ENCODE assay signal across 9 mouse cellular contexts in the genomic region with DNA sequence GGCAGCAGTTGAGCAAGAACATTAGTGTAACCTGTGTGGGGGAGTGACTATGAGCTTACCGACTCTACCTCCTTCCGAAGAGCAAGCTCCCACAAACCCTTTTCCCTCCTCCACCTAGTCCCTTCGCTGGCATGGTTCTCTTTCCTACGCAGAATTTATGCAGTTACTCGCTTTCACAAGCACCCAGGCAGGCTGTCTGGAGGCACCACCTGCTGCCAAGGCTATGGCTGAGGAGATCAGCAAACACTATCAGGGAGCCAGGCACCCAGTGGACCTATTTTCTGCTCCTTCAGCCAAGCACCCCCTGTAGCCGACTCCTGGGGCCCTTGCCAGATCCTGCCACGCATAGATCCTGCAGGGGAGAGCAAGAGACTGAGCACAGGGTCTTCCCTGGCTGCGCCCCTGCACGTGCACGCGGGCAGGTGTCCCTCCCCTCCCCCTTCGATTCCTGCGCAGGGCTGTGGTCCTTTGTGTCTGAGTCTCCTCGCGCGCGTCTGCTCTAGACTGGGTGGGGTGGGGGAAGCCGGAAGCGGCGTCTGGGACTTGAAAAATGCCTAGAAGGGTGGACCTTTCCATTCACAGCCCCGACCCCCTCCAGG.
DNase-seq lines count a peak whose midpoint lies in the region; ATAC-seq and TF ChIP-seq lines count a peak whose summit lies in the region.
"Had no signal": no experiment of that assay in that cellular context is flagged by ENCODE, and none has a peak within 500 bp of the region (broad histone marks: within the 10 kb centered on the region; RNA-seq: fewer than 3 reads in every experiment).

No protein-coding gene starts in this region.

- 2% methylated on average over 21 of the region's 21 CpGs for WGBS in embryonic facial prominence, embryonic 12.5 days
- under 1% methylated on average over 21 of the region's 21 CpGs for WGBS in midbrain, embryonic 12.5 days
- WGBS in stomach, postnatal 0 days = 5% methylated on average over 21 of the region's 21 CpGs

- H3K9ac ChIP-seq in embryonic facial prominence, embryonic 12.5 days = peak overlapping the region; percentile 60
- peak overlapping the region; percentile 72 for H3K9ac ChIP-seq in midbrain, embryonic 12.5 days (replicated peaks)
- H3K9ac ChIP-seq in stomach, postnatal 0 days (ENCODE audit: low read length) = peak overlapping the region; percentile 58

- H3K4me2 ChIP-seq in embryonic facial prominence, embryonic 12.5 days (replicated peaks) = peak overlapping the region; percentile 52
- H3K4me2 ChIP-seq in midbrain, embryonic 12.5 days (replicated peaks) = peak overlapping the region; percentile 73
- H3K4me2 ChIP-seq in stomach, postnatal 0 days (replicated peaks; ENCODE audit: low read depth) = peak overlapping the region; percentile 75

- H3K4me1 ChIP-seq in embryonic facial prominence, embryonic 12.5 days = peaks cover 61% of the 10 kb centered on the region
- peaks cover 55% of the 10 kb centered on the region for H3K4me1 ChIP-seq in midbrain, embryonic 12.5 days
- 0 out of 2 replicates have a peak, but pooled peaks cover 5% of the 10 kb centered on the region for H3K4me1 ChIP-seq in stomach, postnatal 0 days (replicated peaks; ENCODE audit: control insufficient read depth, insufficient read depth)

- H3K9me3 ChIP-seq in embryonic facial prominence, embryonic 12.5 days = no peaks in the 10 kb centered on the region
- no peaks in the 10 kb centered on the region for H3K9me3 ChIP-seq in midbrain, embryonic 12.5 days
- H3K9me3 ChIP-seq in stomach, postnatal 0 days (ENCODE audit: control insufficient read depth, low read length) = no peaks in the 10 kb centered on the region

- H3K4me3 ChIP-seq in embryonic facial prominence, embryonic 12.5 days = peak overlapping the region; percentile 17
- peak overlapping the region; percentile 40 for H3K4me3 ChIP-seq in midbrain, embryonic 12.5 days
- peak overlapping the region; percentile 38 for H3K4me3 ChIP-seq in stomach, postnatal 0 days (ENCODE audit: low read depth, low read length)

- TF ChIP-seq CTCF in stomach, postnatal 0 days (IDR thresholded peaks at IDR 0.05; ENCODE audit: low read depth) = 0 out of 2 replicates have a peak, but pooled peaks have one; percentile 9

- peak; percentile 78 for ATAC-seq in embryonic facial prominence, embryonic 12.5 days (ENCODE audit: insufficient number of reproducible peaks, insufficient read depth, low FRiP score, low TSS enrichment)
- ATAC-seq in hematopoietic stem cell, adult 5-6 weeks (replicated peaks in 1 of 2; ENCODE audit: insufficient read depth in 1 of 2, low FRiP score in 2 of 2, low TSS enrichment in 1 of 2, low read depth in 1 of 2, poor library complexity in 2 of 2, severe bottlenecking in 2 of 2) = peak; percentile 17 to 46; a peak in 2 of 4 replicates
- peak; percentile 86 for ATAC-seq in midbrain, embryonic 12.5 days (ENCODE audit: low FRiP score, low read depth)
- peak; percentile 78 for ATAC-seq in stomach, postnatal 0 days (ENCODE audit: low FRiP score, low TSS enrichment)
- ATAC-seq: Patski had no signal

- no peaks in the 10 kb centered on the region for H3K36me3 ChIP-seq in embryonic facial prominence, embryonic 12.5 days
- no peaks in the 10 kb centered on the region for H3K36me3 ChIP-seq in midbrain, embryonic 12.5 days
- no peaks in the 10 kb centered on the region for H3K36me3 ChIP-seq in stomach, postnatal 0 days (ENCODE audit: control insufficient read depth, insufficient read depth, low read length)

- no peaks in the 10 kb centered on the region for H3K27me3 ChIP-seq in embryonic facial prominence, embryonic 12.5 days
- H3K27me3 ChIP-seq in midbrain, embryonic 12.5 days = 0 out of 2 replicates have a peak, but pooled peaks cover 3% of the 10 kb centered on the region
- H3K27me3 ChIP-seq in stomach, postnatal 0 days (ENCODE audit: control insufficient read depth, insufficient read depth, low read length) = no peaks in the 10 kb centered on the region
- H3K27me3 ChIP-seq: Patski had no signal

- peak overlapping the region; percentile 97 for H3K27ac ChIP-seq in embryonic facial prominence, embryonic 12.5 days
- H3K27ac ChIP-seq in midbrain, embryonic 12.5 days (replicated peaks) = peak overlapping the region; percentile 93
- peak overlapping the region; percentile 49; the same call in 1 of the 2 replicates for H3K27ac ChIP-seq in stomach, postnatal 0 days (replicated peaks)

- TF ChIP-seq EP300 in stomach, postnatal 0 days (optimal IDR thresholded peaks at IDR 0.05) = no peak

- DNase-seq in kidney, adult 18-20 months = peak; percentile 16
- DNase-seq in kidney, adult 11 months = no peak
- DNase-seq in left cerebral cortex, adult 8-10 months (ENCODE audit: low spot score in 2 of 2) = peak; percentile 59 to 69
- DNase-seq in stomach, postnatal 0 days (ENCODE audit: low spot score) = peak; percentile 63
- DNase-seq in spleen, postnatal 4 days (ENCODE audit: low spot score in 2 of 2) = no peak

Comparison
In these comparisons a context has a peak if more than half of its experiments do, and no peak if none do; other contexts are left out.
1. DNase-seq: peak in kidney, adult 18-20 months (single experiment), left cerebral cortex, adult 8-10 months (2 of 2) and stomach, postnatal 0 days (single experiment); none in kidney, adult 11 months (single experiment) and spleen, postnatal 4 days (0 of 2).
2. ATAC-seq: peak in every context shown above with its lines; median percentile 86 in midbrain, embryonic 12.5 days; 78 in embryonic facial prominence, embryonic 12.5 days; 78 in stomach, postnatal 0 days; 32 in hematopoietic stem cell, adult 5-6 weeks.
3. Peak in every context shown above with its lines, with median percentiles within 50 percentile points of each other: H3K27ac ChIP-seq, H3K4me2 ChIP-seq, H3K4me3 ChIP-seq and H3K9ac ChIP-seq.